Mouse (Mus musculus) adipocyte (in vitro differentiated cells): ENCODE data around the gene Prss32.

Source experiments
- DNase-seq: peaks from one replicate; pipeline ENCODE4 v3.0.0-alpha.2; 2016; ENCODE audit warnings: low spot score

Gene Prss32

GRCm38 (mm10) chr17:23843812-23844273 is at the start of gene Prss32, which contains the start of gene Prss41:
Gene Prss32 (plus strand): TSS chr17:23843855.
Gene Prss41 (minus strand): TSS chr17:23844172.
- no peak for DNase-seq

- no peak for DNase-seq
Measured at GRCm38 (mm10) chr17:23795323-23795722, 48.3 kb upstream of the Prss32 start.

- no peak for DNase-seq
Measured at GRCm38 (mm10) chr17:23797316-23797715, 46.3 kb upstream of the Prss32 start.

GRCm38 (mm10) chr17:23801627-23802026 is 42.0 kb upstream of the Prss32 start:
- DNase-seq, result no peak

GRCm38 (mm10) chr17:23802746-23803365 is 40.8 kb upstream of the Prss32 start:
- DNase-seq, result peak; percentile 100

GRCm38 (mm10) chr17:23803366-23804041 is 40.2 kb upstream of the Prss32 start:
- DNase-seq, result peak; percentile 89

GRCm38 (mm10) chr17:23804426-23805085 is 39.1 kb upstream of the Prss32 start:
- peak; percentile 39 for DNase-seq

GRCm38 (mm10) chr17:23806867-23807266 is 36.8 kb upstream of the Prss32 start:
- no peak for DNase-seq

GRCm38 (mm10) chr17:23807918-23808317 is 35.7 kb upstream of the Prss32 start:
- no peak for DNase-seq

GRCm38 (mm10) chr17:23815641-23816040 is 28.0 kb upstream of the Prss32 start:
- DNase-seq, result no peak

GRCm38 (mm10) chr17:23818579-23818978 is 25.1 kb upstream of the Prss32 start:
- no peak for DNase-seq

- DNase-seq, result no peak
Measured at GRCm38 (mm10) chr17:23819235-23819634, 24.4 kb upstream of the Prss32 start.

GRCm38 (mm10) chr17:23820731-23821130 is 22.9 kb upstream of the Prss32 start:
- DNase-seq, result no peak

GRCm38 (mm10) chr17:23822094-23822493 is 21.6 kb upstream of the Prss32 start:
- DNase-seq, result no peak

GRCm38 (mm10) chr17:23823018-23823417 is 20.6 kb upstream of the Prss32 start:
- DNase-seq, result no peak

- DNase-seq, result no peak
Measured at GRCm38 (mm10) chr17:23823614-23824013, 20.0 kb upstream of the Prss32 start.

GRCm38 (mm10) chr17:23825591-23825990 is 18.1 kb upstream of the Prss32 start:
- no peak for DNase-seq

GRCm38 (mm10) chr17:23828271-23829001 is 15.2 kb upstream of the Prss32 start:
- peak; percentile 53 for DNase-seq

- peak; percentile 93 for DNase-seq
Measured at GRCm38 (mm10) chr17:23829064-23829619, 14.5 kb upstream of the Prss32 start, which contains the start of gene Elob. Gene Elob (minus strand): TSS chr17:23829136.

GRCm38 (mm10) chr17:23831201-23831600 is 12.5 kb upstream of the Prss32 start:
- no peak for DNase-seq

- no peak for DNase-seq
Measured at GRCm38 (mm10) chr17:23836006-23836575, 7.6 kb upstream of the Prss32 start, which contains the start of gene Prss33. Gene Prss33 (minus strand): TSS chr17:23836056.
